Mouse (Mus musculus) CD8-positive naive resting alpha-beta T cell, adult 2 months (primary cell): ENCODE data around the gene Nedd1.

Source experiments
- DNase-seq, 2 experiments: peaks; one replicate each; pipeline ENCODE4 v3.0.0; 2022; ENCODE audit warnings: low read depth in 2 of 2, low spot score in 2 of 2

The Nedd1 gene

DNA sequence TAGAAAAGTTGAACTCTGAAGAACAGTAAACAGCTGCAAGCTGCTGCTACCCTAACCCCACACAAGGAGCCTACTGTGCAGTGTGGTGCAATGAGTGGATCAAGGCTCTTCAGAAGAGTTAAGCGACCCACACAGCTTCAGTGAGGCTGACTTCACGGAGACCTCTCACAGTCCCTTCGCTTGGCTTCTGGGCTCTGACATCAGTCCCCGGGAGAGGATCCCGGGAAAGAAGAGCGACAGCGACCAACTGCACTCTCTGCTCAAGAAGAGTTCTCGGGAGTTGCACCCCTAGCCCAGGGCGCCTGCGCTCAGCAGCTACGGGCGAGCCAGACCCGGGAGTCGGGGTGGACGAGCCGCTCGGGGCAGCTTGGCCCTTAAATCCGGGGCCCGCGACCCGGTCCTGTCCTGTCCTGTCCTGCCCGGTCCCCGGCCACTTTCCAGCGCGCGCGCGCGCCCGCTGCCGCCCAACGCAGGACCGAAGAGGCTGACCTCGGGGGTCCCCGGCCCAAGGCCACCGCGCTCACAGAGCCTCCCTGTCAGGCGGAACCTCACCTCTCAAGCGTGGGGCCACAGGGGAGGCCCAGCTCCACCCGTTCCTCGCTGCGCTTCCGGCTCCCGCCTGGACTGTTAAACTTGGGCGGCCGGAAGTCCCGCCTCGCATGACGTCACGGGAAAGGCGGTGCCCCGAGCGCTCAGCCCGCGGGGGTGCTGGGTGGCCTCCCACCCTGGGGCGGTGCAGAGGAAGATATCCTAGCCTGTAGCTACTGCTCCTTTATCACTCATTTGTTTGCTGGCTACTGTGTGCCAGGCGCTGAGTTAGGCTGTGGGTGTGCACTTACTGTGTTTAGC, at the start of gene Nedd1:
Gene Nedd1 (minus strand): TSS at position 650 of the 849 bp plus-strand sequence.
- peak; percentile 95 to 96 for DNase-seq

DNA sequence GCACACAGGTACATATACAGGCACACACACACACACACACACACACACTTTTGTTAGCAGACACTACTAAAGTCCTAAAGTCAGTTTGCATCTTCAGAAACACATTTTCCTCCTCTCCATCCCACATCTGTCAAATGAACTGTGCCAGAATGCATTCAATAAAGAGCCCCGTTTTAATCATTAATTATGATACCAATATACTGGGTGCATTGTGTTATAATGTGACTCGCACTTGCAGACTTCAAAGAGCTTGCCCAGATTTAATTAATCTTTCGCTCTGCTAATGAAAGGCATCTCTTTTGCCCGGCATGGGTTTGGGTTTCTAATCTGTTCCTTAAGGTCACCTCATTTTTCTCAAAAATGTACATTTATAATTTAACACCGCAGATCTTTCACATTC, 32.1 kb upstream of the Nedd1 start:
- no peak for DNase-seq

DNA sequence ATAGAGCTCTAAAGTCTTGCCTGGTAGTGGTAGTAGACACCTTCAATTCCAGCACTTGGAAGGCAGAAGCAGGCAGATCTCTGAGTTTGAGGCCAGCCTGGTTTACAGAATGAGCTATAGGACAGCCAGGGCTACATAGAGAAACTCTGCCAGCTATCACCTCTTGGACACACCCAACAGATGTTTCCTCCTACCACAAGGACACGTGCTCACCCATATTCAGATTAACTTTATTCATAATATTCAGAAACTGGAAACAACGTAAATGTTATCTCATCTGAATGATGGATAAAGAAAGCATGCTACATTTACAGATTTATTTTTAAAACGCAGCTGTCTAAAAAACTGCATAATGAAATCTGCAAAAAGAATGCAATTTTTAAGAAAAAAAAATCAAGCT, 8.1 kb upstream of the Nedd1 start:
- no peak for DNase-seq

DNA sequence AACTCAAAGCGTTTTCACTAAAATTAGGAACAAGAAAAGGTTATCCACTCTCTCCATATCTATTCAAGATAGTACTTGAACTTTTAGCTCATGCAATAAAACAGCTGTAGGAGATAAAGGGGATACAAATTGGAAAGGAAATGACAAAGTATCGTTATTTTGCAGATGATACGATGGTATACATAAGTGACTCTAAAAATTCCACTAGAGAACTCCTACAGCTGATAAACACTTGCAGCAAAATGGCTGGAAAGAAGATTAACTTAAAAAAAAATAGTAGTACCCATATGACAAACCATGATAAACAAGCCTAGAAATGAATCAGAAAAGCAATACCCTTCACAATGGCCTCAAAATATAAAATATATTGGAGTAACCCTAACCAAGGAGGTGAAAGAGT, 6.5 kb upstream of the Nedd1 start:
- no peak for DNase-seq

GRCm38 (mm10) chr10:92722620-92722988, 384 bp upstream of the Nedd1 start:
- no peak for DNase-seq

DNA sequence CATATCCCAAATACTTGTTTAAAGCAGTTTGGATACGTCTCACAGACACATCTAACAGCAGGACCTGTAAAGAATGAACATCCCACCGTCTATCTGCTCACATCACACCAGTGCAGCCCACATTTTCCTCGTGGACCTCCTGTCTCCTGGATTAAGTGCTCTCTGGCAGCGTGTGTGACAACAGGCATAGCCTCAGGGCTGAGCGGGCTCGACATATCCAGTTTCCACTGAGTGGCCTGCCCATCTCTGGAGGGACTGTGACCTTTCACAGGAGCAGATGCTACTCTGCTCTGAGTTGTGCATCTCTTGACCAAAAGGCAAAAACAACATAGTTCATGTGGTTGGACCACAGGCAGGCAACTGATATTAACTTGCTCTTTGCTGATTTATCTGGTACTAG, 23.2 kb downstream of the Nedd1 start:
- no peak for DNase-seq

DNA sequence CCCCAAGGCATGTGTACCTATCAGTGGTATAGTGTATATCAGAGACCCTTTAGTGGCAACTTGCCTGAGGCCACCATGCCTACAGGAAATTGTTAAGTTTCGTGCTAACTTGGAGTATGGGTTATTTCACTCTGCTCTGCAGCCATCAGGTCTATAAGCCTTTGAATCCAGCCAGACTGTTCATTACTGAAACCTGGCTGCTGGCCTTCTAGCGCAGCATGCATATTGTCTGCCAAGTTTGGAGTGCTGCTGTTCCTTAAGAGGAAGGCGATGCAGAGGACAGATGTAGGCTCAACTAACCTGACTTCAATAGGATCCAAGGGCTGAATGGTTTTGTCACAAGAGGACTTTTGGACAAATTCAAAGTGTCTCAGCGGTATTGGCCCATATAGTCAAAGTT, 47.2 kb downstream of the Nedd1 start:
- DNase-seq = no peak

- no peak for DNase-seq
Measured at GRCm38 (mm10) chr10:92671906-92672305, 50.3 kb downstream of the Nedd1 start.

- DNase-seq = no peak
Measured at GRCm38 (mm10) chr10:92665287-92665686, 56.9 kb downstream of the Nedd1 start.

DNA sequence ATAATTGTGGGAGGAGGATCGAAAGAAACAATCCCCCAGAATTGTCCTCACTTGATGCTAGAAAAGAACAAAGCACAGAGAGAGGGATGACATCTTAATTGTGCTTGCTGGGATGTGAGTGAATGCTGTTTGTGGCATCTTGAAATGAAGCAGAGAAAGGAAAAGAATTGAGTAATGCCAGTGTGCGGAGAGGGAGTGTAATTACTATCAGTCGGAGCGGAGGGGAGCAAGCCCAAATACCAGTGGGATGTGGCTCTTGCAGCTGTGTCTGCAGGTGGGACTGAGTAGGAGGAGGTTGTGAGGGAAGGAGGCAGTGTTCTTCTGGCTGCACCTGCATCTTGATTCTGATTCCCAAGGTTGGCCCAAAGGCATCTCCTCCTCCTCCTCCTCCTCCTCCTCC, 69.0 kb downstream of the Nedd1 start:
- no peak for DNase-seq

- no peak for DNase-seq
Measured at GRCm38 (mm10) chr10:92652399-92652920, 69.8 kb downstream of the Nedd1 start.

GRCm38 (mm10) chr10:92651266-92651665, 71.0 kb downstream of the Nedd1 start:
- DNase-seq = no peak

DNA sequence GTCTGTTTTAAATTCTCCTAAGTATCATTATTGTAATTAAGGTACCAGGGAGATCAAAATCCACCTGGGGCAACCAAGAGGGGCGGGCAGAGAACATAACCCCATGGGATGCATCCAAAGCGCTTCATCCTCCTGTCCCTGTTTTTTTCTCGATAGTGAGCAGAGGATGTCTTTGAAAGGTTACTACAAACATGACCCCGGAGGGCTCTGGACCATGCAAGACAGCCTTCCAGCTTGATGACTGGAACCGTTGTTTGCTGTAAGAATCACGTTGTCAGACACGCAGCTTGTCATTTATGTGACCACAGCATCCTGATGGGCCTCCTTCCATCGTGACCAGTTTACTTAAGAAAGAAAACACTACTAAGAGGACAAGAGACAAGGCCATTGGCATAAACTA, 73.1 kb downstream of the Nedd1 start:
- no peak for DNase-seq

- DNase-seq = no peak
Measured at GRCm38 (mm10) chr10:92647691-92648090, 74.5 kb downstream of the Nedd1 start.

- no peak for DNase-seq
Measured at GRCm38 (mm10) chr10:92643995-92644394, 78.2 kb downstream of the Nedd1 start.

DNA sequence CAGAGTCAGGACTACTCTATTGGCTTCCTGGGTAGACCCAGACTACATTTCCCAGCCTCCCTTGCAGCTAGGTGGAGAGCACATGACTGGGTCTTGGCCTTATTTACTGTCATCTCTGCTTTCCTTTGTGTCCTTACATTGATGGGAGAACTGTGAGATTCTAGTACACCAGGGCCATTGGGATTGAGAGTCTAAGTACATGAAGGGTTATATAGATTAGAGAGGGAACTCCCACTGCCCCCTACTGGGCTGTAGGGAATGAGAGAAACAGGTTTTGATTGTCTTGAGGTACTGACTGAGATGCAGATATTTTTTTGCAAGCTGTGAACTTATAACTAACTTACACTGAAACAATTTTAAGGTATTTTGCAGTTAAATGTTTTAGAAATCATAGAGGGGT, 81.2 kb downstream of the Nedd1 start:
- no peak for DNase-seq
